Mouse (Mus musculus): Measurements from ENCODE around the gene Gm10944.

Gm10944 gene

GRCm38 (mm10) chr10:10681048-10681447, at the start of gene Gm10944:
Gene Gm10944 (plus strand): TSS chr10:10681348.
- DNase-seq (ENCODE audit: low spot score in 2 of 2): no peak

- no peak for DNase-seq (ENCODE audit: low spot score in 2 of 2)
Observed at GRCm38 (mm10) chr10:10655991-10656390, 25.2 kb upstream of the Gm10944 start.

GRCm38 (mm10) chr10:10656621-10657020, 24.5 kb upstream of the Gm10944 start:
- no peak for DNase-seq (ENCODE audit: low spot score in 2 of 2)

- DNase-seq (ENCODE audit: low spot score in 2 of 2): no peak
Observed at GRCm38 (mm10) chr10:10659161-10659560, 22.0 kb upstream of the Gm10944 start.

GRCm38 (mm10) chr10:10659976-10660375, 21.2 kb upstream of the Gm10944 start:
- no peak for DNase-seq (ENCODE audit: low spot score in 2 of 2)

GRCm38 (mm10) chr10:10688907-10689667, 7.9 kb downstream of the Gm10944 start:
- no peak for DNase-seq (ENCODE audit: low spot score in 2 of 2)

- no peak for DNase-seq (ENCODE audit: low spot score in 2 of 2)
Observed at GRCm38 (mm10) chr10:10689668-10690223, 8.6 kb downstream of the Gm10944 start.

- no peak for DNase-seq (ENCODE audit: low spot score in 2 of 2)
Observed at GRCm38 (mm10) chr10:10697497-10697896, 16.3 kb downstream of the Gm10944 start.

GRCm38 (mm10) chr10:10700903-10701302, 19.8 kb downstream of the Gm10944 start:
- DNase-seq (ENCODE audit: low spot score in 2 of 2): no peak

- no peak for DNase-seq (ENCODE audit: low spot score in 2 of 2)
Observed at GRCm38 (mm10) chr10:10701326-10701725, 20.2 kb downstream of the Gm10944 start.

- no peak for DNase-seq (ENCODE audit: low spot score in 2 of 2)
Observed at GRCm38 (mm10) chr10:10708031-10708430, 26.9 kb downstream of the Gm10944 start.

- DNase-seq (ENCODE audit: low spot score in 2 of 2): no peak
Observed at GRCm38 (mm10) chr10:10710359-10710758, 29.2 kb downstream of the Gm10944 start.

GRCm38 (mm10) chr10:10710837-10711236, 29.7 kb downstream of the Gm10944 start:
- no peak for DNase-seq (ENCODE audit: low spot score in 2 of 2)

- DNase-seq (ENCODE audit: low spot score in 2 of 2): no peak
Observed at GRCm38 (mm10) chr10:10726501-10726900, 45.4 kb downstream of the Gm10944 start.

All from thymus, postnatal 10 days (tissue).